Comparison of ENCODE assay signal across 9 mouse cellular contexts in the genomic region with DNA sequence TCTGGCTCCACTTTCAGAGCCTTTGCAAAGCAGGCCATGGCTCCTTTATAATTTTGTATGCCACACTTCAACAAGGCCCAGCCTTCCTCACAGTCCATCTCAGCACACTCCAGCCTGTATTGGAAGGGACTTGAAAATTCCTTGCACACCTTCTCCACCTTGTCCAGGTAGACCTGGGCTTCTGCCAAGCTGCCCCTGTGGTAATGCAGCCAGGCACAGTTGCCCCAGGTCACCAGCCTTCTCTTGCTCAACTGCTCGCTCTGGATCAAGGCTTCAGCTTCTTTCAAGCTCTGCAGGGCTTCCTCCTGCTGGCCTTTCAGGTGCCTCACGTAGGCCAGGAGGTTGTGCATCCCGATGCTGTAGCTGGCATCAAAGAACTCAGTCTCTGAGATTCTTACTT. TPM values are rescaled to one million over a fixed set of nuclear protein-coding genes. Genes with fewer than 3 reads are reported as not detected.
"Had no signal": no experiment of that assay in that cellular context is flagged by ENCODE, and none has a peak within 500 bp of the region (broad histone marks: within the 10 kb centered on the region; RNA-seq: fewer than 3 reads in every experiment).

No protein-coding gene starts in this region.

RNA-seq across cellular contexts. Expression of a gene that starts 7.2 kb away (rescaled TPM):
- polyA plus RNA-seq: embryonic facial prominence, embryonic 11.5 days had no signal

RNA-seq across cellular contexts. Expression of a gene that starts 11.2 kb away (rescaled TPM):
- polyA plus RNA-seq: erythroblast, embryonic 14.5 days had no signal

RNA-seq across cellular contexts. Expression of a gene that starts 13.2 kb away (rescaled TPM):
- polyA plus RNA-seq: embryonic facial prominence, embryonic 10.5 days; embryonic facial prominence, embryonic 11.5 days; embryonic facial prominence, embryonic 13.5 days; embryonic facial prominence, embryonic 14.5 days; erythroblast, embryonic 14.5 days; forebrain, embryonic 10.5 days; forebrain, embryonic 13.5 days; forebrain, embryonic 14.5 days had no signal

RNA-seq across cellular contexts. Expression of a gene that starts 46.0 kb away (rescaled TPM):
- polyA plus RNA-seq: erythroblast, embryonic 14.5 days; forebrain, embryonic 10.5 days; forebrain, embryonic 12.5 days had no signal
